Mouse (Mus musculus) forebrain, embryonic 14.5 days (tissue): ENCODE measurements around the gene Adarb1. TPM values are rescaled to one million over a fixed set of nuclear protein-coding genes. Genes with fewer than 3 reads are reported as not detected.

ENCODE experiments used
- ATAC-seq: fragments of 200-750 bp; cut with Nextera tagmentation; 2 replicates; pipeline ENCODE4 v1.8.0; 2017; ENCODE audit warnings: mild to moderate bottlenecking, moderate library complexity
- DNase-seq: peaks from one replicate; pipeline ENCODE4 v3.0.0-alpha.2; 2015; ENCODE audit warnings: low spot score
- H3K27ac ChIP-seq: fragments of 300-500 bp; sonication (generic); 2 replicates; pipeline ENCODE4 v1.5.1; 2014; ENCODE audit warnings: low read depth, mild to moderate bottlenecking, control low read depth, low read length, moderate library complexity
- H3K27me3 ChIP-seq: fragments of 300-500 bp; sonication (generic); replicated peaks from 2 replicates; pipeline ENCODE4 v1.6.1; 2014; ENCODE audit warnings: low read length, control low read depth, mixed read lengths; ENCODE audit not compliant: control insufficient read depth, insufficient read depth
- H3K36me3 ChIP-seq: fragments of 300-500 bp; sonication (generic); 2 replicates; pipeline ENCODE4 v1.6.1; 2014; ENCODE audit warnings: low read length, control low read depth; ENCODE audit not compliant: control insufficient read depth, insufficient read depth
- H3K4me1 ChIP-seq: fragments of 300-500 bp; sonication (generic); 2 replicates; pipeline ENCODE4 v1.6.1; 2014; ENCODE audit warnings: antibody characterized with exemption, low read length, control low read depth; ENCODE audit not compliant: control insufficient read depth, insufficient read depth
- H3K4me2 ChIP-seq: fragments of 300-500 bp; sonication (generic); 2 replicates; pipeline ENCODE4 v1.6.1; 2014; ENCODE audit warnings: mild to moderate bottlenecking, control low read depth, low read length
- H3K4me3 ChIP-seq: fragments of 300-500 bp; sonication (generic); 2 replicates; pipeline ENCODE4 v1.5.1; 2014; ENCODE audit warnings: low read depth, low read length, control low read depth
- H3K9ac ChIP-seq: fragments of 300-500 bp; sonication (generic); 2 replicates; pipeline ENCODE4 v1.6.1; 2014; ENCODE audit warnings: mild to moderate bottlenecking, low read length, control low read depth, moderate library complexity
- H3K9me3 ChIP-seq: fragments of 300-500 bp; sonication (generic); replicated peaks from 2 replicates; pipeline ENCODE4 v1.6.1; 2016; ENCODE audit warnings: low read length, control low read depth, mixed read lengths; ENCODE audit not compliant: control insufficient read depth
- WGBS: fragments of 180-500 bp; shearing (Covaris S2); extraction: QIAGEN DNeasy Blood & Tissue Kit; methylation state at CpG from one replicate; pipeline ENCODE4 v1.1.7; 2014; 5-methylcytosine and 5-hydroxymethylcytosine counted together
- polyA plus RNA-seq: library from polyadenylated mRNA; unstranded; fragments of >200 nt; fragmentation: Nextera tagmentation; extraction: Ambion mirVana; gene quantifications from 2 replicates; pipeline ENCODE4 v1.2.1, GENCODE M21; 2014

Adarb1 gene
- polyA plus RNA-seq, 1 experiment from 2014 or later: 7.8 TPM

GRCm38 (mm10) chr10:77247707-77248106, 170.4 kb downstream of the Adarb1 start:
- DNase-seq (no peak), ATAC-seq (no peak)
- H3K9ac ChIP-seq: no peak overlapping the region
- H3K27me3 ChIP-seq: no peaks in the 10 kb centered on the region
- no peaks in the 10 kb centered on the region for H3K9me3 ChIP-seq
- no peaks in the 10 kb centered on the region for H3K4me1 ChIP-seq
- no peak overlapping the region for H3K4me2 ChIP-seq
- no peak overlapping the region for H3K4me3 ChIP-seq
- 91% methylated on average over 7 of the region's 7 CpGs for WGBS
- H3K27ac ChIP-seq: no peak overlapping the region
- no peaks in the 10 kb centered on the region for H3K36me3 ChIP-seq

DNA sequence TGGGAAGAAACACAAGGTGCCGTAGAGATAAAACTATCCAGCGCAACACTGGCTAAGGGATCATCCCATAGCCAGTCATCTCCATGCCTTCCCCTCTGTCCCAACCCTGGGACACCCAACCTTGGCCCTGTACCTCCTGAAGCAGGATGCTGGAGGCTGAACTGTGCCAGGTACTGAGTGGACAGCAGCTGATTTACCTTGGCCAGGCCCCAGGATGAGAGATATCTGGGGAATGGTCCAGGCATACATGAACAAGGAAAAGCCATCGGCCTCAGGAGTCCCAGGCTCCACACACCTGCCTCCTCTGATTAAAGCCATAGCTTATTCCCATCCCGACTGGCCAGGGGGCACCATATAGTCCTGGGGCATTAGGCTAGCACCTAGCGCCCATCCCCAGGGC, 171.0 kb downstream of the Adarb1 start:
- no peak overlapping the region for H3K4me2 ChIP-seq
- no peak overlapping the region for H3K4me3 ChIP-seq
- DNase-seq (no peak), ATAC-seq (no peak)
- no peaks in the 10 kb centered on the region for H3K4me1 ChIP-seq
- no peaks in the 10 kb centered on the region for H3K36me3 ChIP-seq
- H3K9me3 ChIP-seq: no peaks in the 10 kb centered on the region
- H3K9ac ChIP-seq: no peak overlapping the region
- WGBS: 84% methylated on average over 5 of the region's 5 CpGs
- H3K27ac ChIP-seq: no peak overlapping the region
- H3K27me3 ChIP-seq: no peaks in the 10 kb centered on the region

DNA sequence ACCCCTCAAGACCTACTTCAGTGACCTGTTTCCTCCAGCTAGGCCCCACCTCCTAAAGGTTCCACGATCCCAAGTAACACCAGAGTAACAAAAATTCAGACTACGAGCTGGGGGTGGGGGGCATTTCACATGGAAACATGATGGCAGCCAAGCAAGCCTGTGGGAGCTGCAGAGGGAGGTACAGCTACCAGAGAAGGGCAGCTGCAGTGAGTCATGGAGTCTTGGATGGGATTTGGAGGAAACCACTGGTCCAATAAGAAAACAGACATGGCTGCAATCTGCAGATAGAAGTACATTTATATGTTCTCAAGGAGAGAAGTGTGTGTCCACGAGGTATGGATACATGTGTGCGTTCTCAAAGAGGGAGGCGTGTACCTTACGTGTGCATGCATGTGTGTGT, 173.3 kb downstream of the Adarb1 start:
- no peaks in the 10 kb centered on the region for H3K36me3 ChIP-seq
- H3K27ac ChIP-seq: no peak overlapping the region
- H3K9ac ChIP-seq: no peak overlapping the region
- no peak overlapping the region for H3K4me2 ChIP-seq
- no peaks in the 10 kb centered on the region for H3K27me3 ChIP-seq
- H3K9me3 ChIP-seq: no peaks in the 10 kb centered on the region
- H3K4me3 ChIP-seq: no peak overlapping the region
- no peaks in the 10 kb centered on the region for H3K4me1 ChIP-seq
- ATAC-seq (no peak), DNase-seq (no peak)
- WGBS: 90% methylated on average over 6 of the region's 6 CpGs

DNA sequence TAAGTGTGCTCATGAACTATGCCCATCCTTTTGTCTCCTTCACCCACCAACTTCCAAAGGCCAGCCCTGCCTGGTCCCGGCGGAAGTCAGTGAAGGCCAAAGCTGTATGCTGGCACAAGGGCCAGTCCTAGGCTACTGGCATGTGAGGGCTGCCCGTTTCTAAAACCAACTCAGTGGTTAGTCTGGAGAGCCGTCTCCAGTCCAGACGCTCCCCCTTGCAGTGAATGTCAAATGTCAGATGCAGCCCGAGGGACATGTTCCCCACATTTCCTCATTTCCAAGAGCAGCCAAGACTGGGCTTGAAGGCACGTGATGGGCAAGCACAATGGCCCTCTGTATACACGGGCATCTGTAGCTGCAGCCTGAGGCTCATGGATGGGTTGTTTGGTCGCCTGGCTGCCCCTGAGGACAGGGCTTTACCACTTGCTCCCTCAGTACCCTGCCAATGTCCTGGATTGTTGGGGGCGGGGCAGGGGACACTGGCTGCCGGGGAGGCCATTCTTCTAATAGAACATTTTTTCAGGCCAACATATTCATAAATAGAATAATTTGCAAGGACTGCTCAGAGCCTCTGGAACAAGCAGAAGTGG, 174.4 kb downstream of the Adarb1 start:
- Histone ChIP-seq H3K9me3 (no peaks in the 10 kb centered on the region), H3K9ac (no peak overlapping the region), H3K4me1 (no peaks in the 10 kb centered on the region), H3K27me3 (no peaks in the 10 kb centered on the region), H3K36me3 (no peaks in the 10 kb centered on the region), H3K4me2 (no peak overlapping the region), H3K27ac (no peak overlapping the region), H3K4me3 (no peak overlapping the region)
- DNase-seq (no peak), ATAC-seq (no peak)
- 85% methylated on average over 11 of the region's 11 CpGs for WGBS

GRCm38 (mm10) chr10:77242871-77243270, 175.2 kb downstream of the Adarb1 start:
- WGBS: 93% methylated on average over 14 of the region's 14 CpGs
- Histone ChIP-seq H3K36me3 (no peaks in the 10 kb centered on the region), H3K4me1 (no peaks in the 10 kb centered on the region), H3K9me3 (no peaks in the 10 kb centered on the region), H3K4me3 (no peak overlapping the region), H3K27ac (no peak overlapping the region), H3K27me3 (no peaks in the 10 kb centered on the region), H3K9ac (no peak overlapping the region), H3K4me2 (no peak overlapping the region)
- no peak for ATAC-seq
- DNase-seq: no peak

DNA sequence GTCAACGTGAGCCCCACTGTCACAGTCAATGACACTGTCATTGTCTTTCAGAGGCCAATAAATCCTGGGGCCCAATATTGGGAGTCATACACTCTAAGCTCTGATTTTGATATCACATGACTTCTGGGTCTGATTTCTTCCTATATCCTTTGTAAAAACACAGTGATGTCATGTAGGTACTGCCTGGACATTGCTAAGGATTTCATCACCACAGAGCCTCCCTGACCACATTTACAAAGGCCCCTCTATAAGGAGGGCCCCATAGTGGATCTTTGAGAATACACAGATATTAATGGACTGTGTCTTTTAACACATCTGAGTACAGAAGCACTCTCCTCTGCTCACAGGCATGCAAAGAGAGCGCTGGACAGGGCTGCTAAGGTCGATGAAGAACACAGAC, 175.7 kb downstream of the Adarb1 start:
- H3K9ac ChIP-seq: no peak overlapping the region
- DNase-seq: no peak
- no peaks in the 10 kb centered on the region for H3K4me1 ChIP-seq
- H3K4me2 ChIP-seq: no peak overlapping the region
- 80% methylated on average over 3 of the region's 3 CpGs for WGBS
- H3K27ac ChIP-seq: no peak overlapping the region
- no peak for ATAC-seq
- no peaks in the 10 kb centered on the region for H3K27me3 ChIP-seq
- H3K36me3 ChIP-seq: no peaks in the 10 kb centered on the region
- no peaks in the 10 kb centered on the region for H3K9me3 ChIP-seq
- H3K4me3 ChIP-seq: no peak overlapping the region

DNA sequence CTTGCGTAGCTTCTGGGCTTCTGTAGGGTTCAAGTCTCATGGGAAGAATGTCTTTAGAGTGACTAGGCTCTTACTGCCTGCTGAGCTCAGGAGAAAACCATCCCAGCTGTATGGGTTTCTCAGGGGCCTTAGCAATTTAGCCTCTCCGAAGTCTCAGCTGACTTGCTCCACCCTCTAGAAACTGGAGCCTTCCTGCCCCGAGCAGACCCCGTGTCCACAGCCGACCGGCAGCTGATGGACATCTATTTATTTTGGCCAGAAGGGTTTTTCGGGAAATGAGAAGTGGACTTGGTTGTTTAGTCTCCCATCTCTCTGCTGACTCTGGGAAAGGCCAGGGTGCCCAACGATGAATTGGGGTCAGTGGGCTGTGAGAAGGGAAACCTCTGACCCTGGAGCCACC, 177.3 kb downstream of the Adarb1 start:
- Histone ChIP-seq H3K27ac (no peak overlapping the region), H3K27me3 (no peaks in the 10 kb centered on the region), H3K4me1 (no peaks in the 10 kb centered on the region), H3K4me3 (no peak overlapping the region), H3K9me3 (no peaks in the 10 kb centered on the region), H3K4me2 (no peak overlapping the region), H3K36me3 (no peaks in the 10 kb centered on the region), H3K9ac (no peak overlapping the region)
- ATAC-seq: no peak
- 93% methylated on average over 8 of the region's 8 CpGs for WGBS
- no peak for DNase-seq

Other genes with a start within 250 kb of the Adarb1 start
- gene Pofut2, start 159.1 kb downstream of the Adarb1 start, polyA plus RNA-seq: 44.1 and 55.2 TPM in 2 replicates
- 33.8 and 36.9 TPM in 2 replicates for gene Fam207a, start 97.5 kb upstream of the Adarb1 start, polyA plus RNA-seq
- 0.67 and 0.89 TPM in 2 replicates for gene Itgb2, start 112.0 kb upstream of the Adarb1 start, polyA plus RNA-seq
- 74.1 and 85.5 TPM in 2 replicates for gene Pttg1ip, start 163.4 kb upstream of the Adarb1 start, polyA plus RNA-seq
- 277 and 308 TPM in 2 replicates for gene Sumo3, start 187.8 kb upstream of the Adarb1 start, polyA plus RNA-seq
- 1.7 and 16.2 TPM in 2 replicates for gene Gm49325, start 187.9 kb upstream of the Adarb1 start, polyA plus RNA-seq
- gene Ube2g2, start 204.0 kb upstream of the Adarb1 start, polyA plus RNA-seq: 72.6 and 73.6 TPM in 2 replicates